Mouse (Mus musculus) liver, adult 2 months (tissue): ENCODE measurements around the gene Cwc25.

Source experiments
- CTCF ChIP-seq: fragments of 200-500 bp; IDR thresholded peaks from 2 replicates; pipeline ENCODE4 v1.5.1; 2011; ENCODE audit warnings: low read depth, low read length, control low read depth
- POLR2A ChIP-seq: fragments of 200-500 bp; IDR thresholded peaks from 2 replicates; pipeline ENCODE4 v1.6.1; 2011; ENCODE audit warnings: low read length, control low read depth; ENCODE audit not compliant: insufficient read depth; ENCODE audit errors: extremely low read depth

DNA sequence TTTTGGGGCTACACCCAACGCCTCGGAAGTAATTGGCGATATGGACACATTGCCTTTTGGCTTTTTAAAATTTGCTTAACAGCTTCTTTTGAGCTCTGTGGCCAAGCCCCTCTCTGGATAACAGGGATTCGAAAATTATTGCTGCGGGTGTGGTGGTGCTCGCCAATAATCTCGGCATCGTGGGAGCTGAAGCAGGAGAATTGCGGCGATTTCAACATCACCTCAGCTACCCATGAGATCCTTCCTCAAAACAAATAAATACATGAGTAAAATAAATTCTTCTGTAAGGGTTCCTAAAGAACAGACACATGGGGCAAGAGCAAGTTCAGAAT lies 16.2 kb upstream of the Cwc25 start:
- TF ChIP-seq CTCF, result no peak
- no peak for TF ChIP-seq POLR2A
